Mouse (Mus musculus): ENCODE data around the gene Stambpl1. TPM values are rescaled to one million over a fixed set of nuclear protein-coding genes. Genes with fewer than 3 reads are reported as not detected.

Gene Stambpl1
- polyA plus RNA-seq, 1 experiment from 2014 or later = 13.0 TPM

- Histone ChIP-seq H3K9ac (ENCODE audit: low read length) (no peak overlapping the region), H3K36me3 (ENCODE audit: control insufficient read depth, insufficient read depth, low read length) (0 out of 2 replicates have a peak, but pooled peaks cover 2% of the 10 kb centered on the region), H3K4me2 (replicated peaks; ENCODE audit: low read depth) (no peak overlapping the region), H3K27me3 (ENCODE audit: control insufficient read depth, insufficient read depth, low read length) (no peaks in the 10 kb centered on the region), H3K9me3 (ENCODE audit: control insufficient read depth, low read length) (no peaks in the 10 kb centered on the region), H3K27ac (replicated peaks) (no peak overlapping the region), H3K4me1 (replicated peaks; ENCODE audit: control insufficient read depth, insufficient read depth) (no peaks in the 10 kb centered on the region), H3K4me3 (ENCODE audit: low read depth, low read length) (no peak overlapping the region)
- ATAC-seq (ENCODE audit: low FRiP score, low TSS enrichment) = no peak
- 68% methylated on average over 3 of the region's 3 CpGs for WGBS
- DNase-seq (ENCODE audit: low spot score) = no peak
- TF ChIP-seq EP300 (optimal IDR thresholded peaks at IDR 0.05) = no peak
- TF ChIP-seq CTCF (IDR thresholded peaks at IDR 0.05; ENCODE audit: low read depth) = no peak
Observed at GRCm38 (mm10) chr19:34236049-34236448, 44.0 kb downstream of the Stambpl1 start.

GRCm38 (mm10) chr19:34237746-34238145 lies 45.7 kb downstream of the Stambpl1 start:
- ATAC-seq (ENCODE audit: low FRiP score, low TSS enrichment) = no peak
- no peaks in the 10 kb centered on the region for H3K4me1 ChIP-seq (replicated peaks; ENCODE audit: control insufficient read depth, insufficient read depth)
- no peak for TF ChIP-seq CTCF (IDR thresholded peaks at IDR 0.05; ENCODE audit: low read depth)
- no peak for TF ChIP-seq EP300 (optimal IDR thresholded peaks at IDR 0.05)
- no peaks in the 10 kb centered on the region for H3K9me3 ChIP-seq (ENCODE audit: control insufficient read depth, low read length)
- no peak overlapping the region for H3K4me3 ChIP-seq (ENCODE audit: low read depth, low read length)
- DNase-seq (ENCODE audit: low spot score) = no peak
- 93% methylated on average over 2 of the region's 2 CpGs for WGBS
- peaks cover 10% of the 10 kb centered on the region for H3K36me3 ChIP-seq (ENCODE audit: control insufficient read depth, insufficient read depth, low read length)
- no peak overlapping the region for H3K27ac ChIP-seq (replicated peaks)
- H3K27me3 ChIP-seq (ENCODE audit: control insufficient read depth, insufficient read depth, low read length) = no peaks in the 10 kb centered on the region
- H3K4me2 ChIP-seq (replicated peaks; ENCODE audit: low read depth) = no peak overlapping the region
- H3K9ac ChIP-seq (ENCODE audit: low read length) = no peak overlapping the region

- Histone ChIP-seq H3K27ac (replicated peaks) (no peak overlapping the region), H3K27me3 (ENCODE audit: control insufficient read depth, insufficient read depth, low read length) (no peaks in the 10 kb centered on the region), H3K4me1 (replicated peaks; ENCODE audit: control insufficient read depth, insufficient read depth) (no peaks in the 10 kb centered on the region), H3K36me3 (ENCODE audit: control insufficient read depth, insufficient read depth, low read length) (peaks cover 17% of the 10 kb centered on the region), H3K4me3 (ENCODE audit: low read depth, low read length) (no peak overlapping the region), H3K4me2 (replicated peaks; ENCODE audit: low read depth) (no peak overlapping the region), H3K9ac (ENCODE audit: low read length) (no peak overlapping the region), H3K9me3 (ENCODE audit: control insufficient read depth, low read length) (no peaks in the 10 kb centered on the region)
- ATAC-seq (ENCODE audit: low FRiP score, low TSS enrichment) (peak; percentile 41; the same call in 1 of the 2 replicates), DNase-seq (ENCODE audit: low spot score) (no peak)
- WGBS = 73% methylated on average over 5 of the region's 5 CpGs
- TF ChIP-seq CTCF (IDR thresholded peaks at IDR 0.05; ENCODE audit: low read depth) = no peak
- no peak for TF ChIP-seq EP300 (optimal IDR thresholded peaks at IDR 0.05)
Observed at GRCm38 (mm10) chr19:34240273-34241039, 48.4 kb downstream of the Stambpl1 start.

- ATAC-seq (ENCODE audit: low FRiP score, low TSS enrichment) (no peak), DNase-seq (ENCODE audit: low spot score) (no peak)
- Histone ChIP-seq H3K4me1 (replicated peaks; ENCODE audit: control insufficient read depth, insufficient read depth) (no peaks in the 10 kb centered on the region), H3K9me3 (ENCODE audit: control insufficient read depth, low read length) (no peaks in the 10 kb centered on the region), H3K27ac (replicated peaks) (no peak overlapping the region), H3K36me3 (ENCODE audit: control insufficient read depth, insufficient read depth, low read length) (peaks cover 17% of the 10 kb centered on the region), H3K27me3 (ENCODE audit: control insufficient read depth, insufficient read depth, low read length) (no peaks in the 10 kb centered on the region), H3K9ac (ENCODE audit: low read length) (no peak overlapping the region), H3K4me2 (replicated peaks; ENCODE audit: low read depth) (no peak overlapping the region), H3K4me3 (ENCODE audit: low read depth, low read length) (no peak overlapping the region)
- WGBS = 62% methylated on average over 15 of the region's 15 CpGs
- TF ChIP-seq EP300 (optimal IDR thresholded peaks at IDR 0.05) (no peak), CTCF (IDR thresholded peaks at IDR 0.05; ENCODE audit: low read depth) (peak; percentile 77)
Observed at GRCm38 (mm10) chr19:34241247-34241915, 49.4 kb downstream of the Stambpl1 start.

GRCm38 (mm10) chr19:34242925-34243324 lies 50.9 kb downstream of the Stambpl1 start:
- Histone ChIP-seq H3K27ac (replicated peaks) (0 out of 2 replicates have a peak overlapping the region, but pooled peaks have one; percentile 18), H3K4me3 (ENCODE audit: low read depth, low read length) (no peak overlapping the region), H3K4me1 (replicated peaks; ENCODE audit: control insufficient read depth, insufficient read depth) (no peaks in the 10 kb centered on the region), H3K4me2 (replicated peaks; ENCODE audit: low read depth) (no peak overlapping the region), H3K9me3 (ENCODE audit: control insufficient read depth, low read length) (no peaks in the 10 kb centered on the region), H3K9ac (ENCODE audit: low read length) (no peak overlapping the region), H3K36me3 (ENCODE audit: control insufficient read depth, insufficient read depth, low read length) (peaks cover 17% of the 10 kb centered on the region), H3K27me3 (ENCODE audit: control insufficient read depth, insufficient read depth, low read length) (no peaks in the 10 kb centered on the region)
- DNase-seq (ENCODE audit: low spot score) (no peak), ATAC-seq (ENCODE audit: low FRiP score, low TSS enrichment) (no peak)
- no peak for TF ChIP-seq EP300 (optimal IDR thresholded peaks at IDR 0.05)
- TF ChIP-seq CTCF (IDR thresholded peaks at IDR 0.05; ENCODE audit: low read depth) = no peak

GRCm38 (mm10) chr19:34244056-34244455 lies 52.0 kb downstream of the Stambpl1 start:
- TF ChIP-seq CTCF (IDR thresholded peaks at IDR 0.05; ENCODE audit: low read depth) (peak; percentile 78), EP300 (optimal IDR thresholded peaks at IDR 0.05) (no peak)
- H3K4me1 ChIP-seq (replicated peaks; ENCODE audit: control insufficient read depth, insufficient read depth) = no peaks in the 10 kb centered on the region
- H3K4me2 ChIP-seq (replicated peaks; ENCODE audit: low read depth) = no peak overlapping the region
- H3K27ac ChIP-seq (replicated peaks) = no peak overlapping the region
- DNase-seq (ENCODE audit: low spot score) (peak; percentile 47), ATAC-seq (ENCODE audit: low FRiP score, low TSS enrichment) (peak; percentile 20; the same call in 1 of the 2 replicates)
- peaks cover 15% of the 10 kb centered on the region for H3K36me3 ChIP-seq (ENCODE audit: control insufficient read depth, insufficient read depth, low read length)
- no peak overlapping the region for H3K9ac ChIP-seq (ENCODE audit: low read length)
- 11% methylated on average over 6 of the region's 6 CpGs for WGBS
- H3K27me3 ChIP-seq (ENCODE audit: control insufficient read depth, insufficient read depth, low read length) = no peaks in the 10 kb centered on the region
- H3K9me3 ChIP-seq (ENCODE audit: control insufficient read depth, low read length) = no peaks in the 10 kb centered on the region
- no peak overlapping the region for H3K4me3 ChIP-seq (ENCODE audit: low read depth, low read length)

All from stomach, postnatal 0 days (tissue).